In genomic region chr12:59207814-59208213, GRCm38 (mm10) we compare ENCODE assay signal across 19 mouse cellular contexts. TPM values are rescaled to one million over a fixed set of nuclear protein-coding genes. Genes with fewer than 3 reads are reported as not detected.
DNase-seq lines count a peak whose midpoint lies in the region; ATAC-seq and TF ChIP-seq lines count a peak whose summit lies in the region.
"Had no signal": no experiment of that assay in that cellular context is flagged by ENCODE, and none has a peak within 500 bp of the region (broad histone marks: within the 10 kb centered on the region; RNA-seq: fewer than 3 reads in every experiment).

No protein-coding gene starts in this region.

- H3K9ac ChIP-seq in liver, embryonic 13.5 days, result no peak overlapping the region
- H3K9ac ChIP-seq in liver, embryonic 11.5 days (ENCODE audit: low read depth, low read length), result no peak overlapping the region
- H3K9ac ChIP-seq in intestine, postnatal 0 days (ENCODE audit: low read depth, low read length), result no peak overlapping the region
- no peak overlapping the region for H3K9ac ChIP-seq in heart, embryonic 11.5 days (ENCODE audit: low read depth, low read length)
- H3K9ac ChIP-seq: forebrain, embryonic 13.5 days; forebrain, postnatal 0 days; heart, embryonic 12.5 days had no signal

- H3K27me3 ChIP-seq in liver, embryonic 13.5 days, result no peaks in the 10 kb centered on the region
- no peaks in the 10 kb centered on the region for H3K27me3 ChIP-seq in liver, embryonic 11.5 days (replicated peaks; ENCODE audit: control insufficient read depth, insufficient read depth, low read length)
- H3K27me3 ChIP-seq in intestine, postnatal 0 days (replicated peaks; ENCODE audit: control insufficient read depth, insufficient read depth, low read length), result no peaks in the 10 kb centered on the region
- H3K27me3 ChIP-seq in heart, embryonic 11.5 days (ENCODE audit: control insufficient read depth, insufficient read depth, low read length), result no peaks in the 10 kb centered on the region
- H3K27me3 ChIP-seq: CH12.LX; forebrain, embryonic 13.5 days; heart, embryonic 12.5 days; Patski had no signal

- no peak overlapping the region for H3K4me2 ChIP-seq in liver, embryonic 13.5 days
- H3K4me2 ChIP-seq in liver, embryonic 11.5 days, result no peak overlapping the region
- H3K4me2 ChIP-seq in intestine, postnatal 0 days (replicated peaks; ENCODE audit: low read depth), result no peak overlapping the region; the same call in 1 of the 2 replicates
- H3K4me2 ChIP-seq in heart, embryonic 11.5 days, result no peak overlapping the region
- H3K4me2 ChIP-seq: forebrain, embryonic 13.5 days; heart, embryonic 12.5 days had no signal

- DNase-seq in liver, embryonic 13.5 days, result no peak
- no peak for DNase-seq in liver, embryonic 11.5 days (ENCODE audit: low spot score)
- no peak for DNase-seq in layer of hippocampus, postnatal 14 days (ENCODE audit: low spot score in 2 of 2)
- DNase-seq in adrenal gland, adult 2 months, result no peak
- DNase-seq: adrenal gland, postnatal 25 days; cerebellum, adult 2 months; cerebellum, postnatal 10 days; forebrain, postnatal 0 days; gastrocnemius, postnatal 14 days; heart, adult 2 months had no signal

- peaks cover 20% of the 10 kb centered on the region for H3K4me1 ChIP-seq in liver, embryonic 13.5 days (replicated peaks)
- H3K4me1 ChIP-seq in liver, embryonic 11.5 days (replicated peaks; ENCODE audit: control insufficient read depth, insufficient read depth, low read length), result no peaks in the 10 kb centered on the region; the same call in 1 of the 2 replicates
- peaks cover 21% of the 10 kb centered on the region for H3K4me1 ChIP-seq in bone marrow macrophage, adult 2 months (ENCODE audit: control insufficient read depth, insufficient read depth, low read length)
- no peaks in the 10 kb centered on the region for H3K4me1 ChIP-seq in intestine, postnatal 0 days (replicated peaks; ENCODE audit: control insufficient read depth, insufficient read depth, low read length)
- H3K4me1 ChIP-seq in heart, embryonic 11.5 days (ENCODE audit: control insufficient read depth, insufficient read depth, low read length), result no peaks in the 10 kb centered on the region
- H3K4me1 ChIP-seq: embryonic facial prominence, embryonic 10.5 days; forebrain, embryonic 13.5 days; hindbrain, embryonic 10.5 days had no signal

- TF ChIP-seq CTCF in bone marrow macrophage, adult 2 months (IDR thresholded peaks at IDR 0.05; ENCODE audit: low read depth, low read length), result no peak
- TF ChIP-seq CTCF in intestine, postnatal 0 days (IDR thresholded peaks at IDR 0.05; ENCODE audit: low read depth), result no peak

- no peak overlapping the region for H3K27ac ChIP-seq in liver, embryonic 13.5 days
- no peak overlapping the region for H3K27ac ChIP-seq in liver, embryonic 11.5 days (ENCODE audit: low read depth, low read length)
- H3K27ac ChIP-seq in bone marrow macrophage, adult 2 months (ENCODE audit: insufficient read depth, low read depth, low read length), result peak overlapping the region; percentile 72
- H3K27ac ChIP-seq in intestine, postnatal 0 days (ENCODE audit: low read depth, low read length), result no peak overlapping the region
- H3K27ac ChIP-seq in heart, embryonic 11.5 days (ENCODE audit: low read depth, low read length), result no peak overlapping the region
- H3K27ac ChIP-seq: embryonic facial prominence, embryonic 10.5 days; forebrain, embryonic 13.5 days; heart, adult 2 months; hindbrain, embryonic 10.5 days had no signal

- peak; percentile 60 for ATAC-seq in liver, embryonic 13.5 days (ENCODE audit: low read depth)
- ATAC-seq in liver, embryonic 11.5 days (replicated peaks; ENCODE audit: low FRiP score), result no peak; the same call in 1 of the 2 replicates
- peak; percentile 80 for ATAC-seq in intestine, postnatal 0 days
- no peak for ATAC-seq in heart, embryonic 11.5 days (replicated peaks; ENCODE audit: insufficient number of reproducible peaks, low FRiP score, low TSS enrichment)
- ATAC-seq: forebrain, embryonic 13.5 days; forebrain, postnatal 0 days; Patski had no signal

- TF ChIP-seq POLR2A in bone marrow macrophage, adult 2 months (IDR thresholded peaks at IDR 0.05; ENCODE audit: borderline replicate concordance, low read depth, low read length), result no peak

- peaks cover 33% of the 10 kb centered on the region for H3K36me3 ChIP-seq in liver, embryonic 13.5 days
- H3K36me3 ChIP-seq in liver, embryonic 11.5 days (ENCODE audit: control insufficient read depth, insufficient read depth, low read length), result peaks cover 4% of the 10 kb centered on the region; the same call in 1 of the 2 replicates
- H3K36me3 ChIP-seq in intestine, postnatal 0 days (ENCODE audit: control insufficient read depth, insufficient read depth), result 0 out of 2 replicates have a peak, but pooled peaks cover 12% of the 10 kb centered on the region
- no peaks in the 10 kb centered on the region for H3K36me3 ChIP-seq in heart, embryonic 11.5 days (ENCODE audit: control insufficient read depth, insufficient read depth, low read length)

- H3K9me3 ChIP-seq in liver, embryonic 13.5 days (replicated peaks), result no peaks in the 10 kb centered on the region
- H3K9me3 ChIP-seq in liver, embryonic 11.5 days (ENCODE audit: control insufficient read depth, low read length), result no peaks in the 10 kb centered on the region
- no peaks in the 10 kb centered on the region for H3K9me3 ChIP-seq in intestine, postnatal 0 days (ENCODE audit: control insufficient read depth)
- H3K9me3 ChIP-seq in heart, embryonic 11.5 days (replicated peaks; ENCODE audit: control insufficient read depth, low read length), result no peaks in the 10 kb centered on the region
- H3K9me3 ChIP-seq: forebrain, embryonic 13.5 days had no signal

- WGBS in liver, embryonic 13.5 days (ENCODE audit: insufficient replicate concordance), result 23% methylated on average over 1 of the region's 1 CpGs
- WGBS in liver, embryonic 11.5 days, result 46% methylated on average over 1 of the region's 1 CpGs
- 42% methylated on average over 1 of the region's 1 CpGs for WGBS in intestine, postnatal 0 days
- WGBS in heart, embryonic 11.5 days (ENCODE audit: insufficient replicate concordance), result 57% methylated on average over 1 of the region's 1 CpGs

- H3K4me3 ChIP-seq in liver, embryonic 13.5 days (replicated peaks), result no peak overlapping the region
- H3K4me3 ChIP-seq in liver, embryonic 11.5 days (ENCODE audit: low read depth, low read length), result no peak overlapping the region
- H3K4me3 ChIP-seq in bone marrow macrophage, adult 2 months (ENCODE audit: insufficient read depth, low read length), result no peak overlapping the region
- H3K4me3 ChIP-seq in intestine, postnatal 0 days (ENCODE audit: low read depth, low read length), result no peak overlapping the region
- no peak overlapping the region for H3K4me3 ChIP-seq in heart, embryonic 11.5 days (ENCODE audit: low read depth, low read length)
- H3K4me3 ChIP-seq: embryonic facial prominence, embryonic 10.5 days; forebrain, embryonic 13.5 days; heart, adult 2 months; heart, embryonic 12.5 days; hindbrain, embryonic 10.5 days had no signal

RNA-seq across cellular contexts. Expression of gene Fbxo33, which starts 11.7 kb away (rescaled TPM):
- polyA plus RNA-seq in liver, embryonic 13.5 days (2015; fragmentation: Nextera tagmentation; extraction: Ambion mirVana), result 8.8 and 9.6 TPM in 2 replicates
- 13.3 and 15.1 TPM in 2 replicates for polyA plus RNA-seq in liver, embryonic 11.5 days (2014; fragmentation: Nextera tagmentation; extraction: Ambion mirVana)
- 46.0 and 50.9 TPM in 2 replicates for polyA plus RNA-seq in bone marrow macrophage, adult 2 months (2012; ENCODE audit: insufficient read depth, insufficient read length, missing spikeins)
- 9.5 and 10.1 TPM in 2 replicates for polyA plus RNA-seq in intestine, postnatal 0 days (2015; fragmentation: Nextera tagmentation; extraction: Ambion mirVana)
- polyA plus RNA-seq in heart, embryonic 11.5 days (2014; fragmentation: Nextera tagmentation; extraction: Ambion mirVana), result 5.8 and 6.5 TPM in 2 replicates
- 10 to 100 TPM; 32.3 to 34.0 TPM for total RNA-seq in layer of hippocampus, postnatal 14 days (2021)
- 10 to 100 TPM; 41.1 to 46.0 TPM for total RNA-seq in adrenal gland, adult 2 months (2021)
- polyA plus RNA-seq in adrenal gland, adult 2 months (2012; rRNA removed), result 10.4 and 11.3 TPM in 2 replicates

Comparison
In these comparisons a context has a peak if more than half of its experiments do, and no peak if none do; other contexts are left out.
1. ATAC-seq: peak in liver, embryonic 13.5 days (single experiment) and intestine, postnatal 0 days (single experiment); none in liver, embryonic 11.5 days (single experiment) and heart, embryonic 11.5 days (single experiment).